Mouse (Mus musculus): Measurements from ENCODE around the gene Hcn4.

The Hcn4 gene

GRCm38 (mm10) chr9:58847676-58848075 lies 24.5 kb downstream of the Hcn4 start:
- in situ Hi-C loops (cut with MboI, MseI), result no loop called here

GRCm38 (mm10) chr9:58849576-58850315 lies 26.5 kb downstream of the Hcn4 start:
- in situ Hi-C loops (cut with MboI, MseI), result no loop called here

GRCm38 (mm10) chr9:58854931-58855330 lies 31.7 kb downstream of the Hcn4 start:
- in situ Hi-C loops (cut with MboI, MseI), result no loop called here

GRCm38 (mm10) chr9:58859080-58859635 lies 35.9 kb downstream of the Hcn4 start:
- in situ Hi-C loops (cut with MboI, MseI), result no loop called here

- in situ Hi-C loops (cut with MboI, MseI), result no loop called here
Measured at GRCm38 (mm10) chr9:58863826-58864225, 40.6 kb downstream of the Hcn4 start.

GRCm38 (mm10) chr9:58871141-58871540 lies 47.9 kb downstream of the Hcn4 start:
- in situ Hi-C loops (cut with MboI, MseI), result no loop called here

GRCm38 (mm10) chr9:58873541-58874324 lies 50.5 kb downstream of the Hcn4 start:
- in situ Hi-C loops (cut with MboI, MseI), result no loop called here

- in situ Hi-C loops (cut with MboI, MseI), result no loop called here
Measured at GRCm38 (mm10) chr9:58874354-58874753, 51.1 kb downstream of the Hcn4 start.

- in situ Hi-C loops (cut with MboI, MseI), result no loop called here
Measured at GRCm38 (mm10) chr9:58875439-58875838, 52.2 kb downstream of the Hcn4 start.

GRCm38 (mm10) chr9:58876946-58877625 lies 53.9 kb downstream of the Hcn4 start:
- in situ Hi-C loops (cut with MboI, MseI), result no loop called here

- in situ Hi-C loops (cut with MboI, MseI), result no loop called here
Measured at GRCm38 (mm10) chr9:58879836-58880235, 56.6 kb downstream of the Hcn4 start.

- in situ Hi-C loops (cut with MboI, MseI), result no loop called here
Measured at GRCm38 (mm10) chr9:58882686-58883085, 59.5 kb downstream of the Hcn4 start.

GRCm38 (mm10) chr9:58889782-58890448 lies 66.7 kb downstream of the Hcn4 start:
- in situ Hi-C loops (cut with MboI, MseI), result no loop called here

- in situ Hi-C loops (cut with MboI, MseI), result no loop called here
Measured at GRCm38 (mm10) chr9:58890893-58891292, 67.7 kb downstream of the Hcn4 start.

GRCm38 (mm10) chr9:58891840-58892640 lies 68.8 kb downstream of the Hcn4 start:
- in situ Hi-C loops (cut with MboI, MseI), result no loop called here

GRCm38 (mm10) chr9:58899602-58900001 lies 76.4 kb downstream of the Hcn4 start:
- in situ Hi-C loops (cut with MboI, MseI), result loop anchor here (10.0 kb wide), 1 partner anchor 375 kb away; no protein-coding TSS in a partner anchor

GRCm38 (mm10) chr9:58902869-58903585 lies 79.8 kb downstream of the Hcn4 start:
- in situ Hi-C loops (cut with MboI, MseI), result loop anchor here (10.0 kb wide), 1 partner anchor 372 kb away; no protein-coding TSS in a partner anchor
